Mouse (Mus musculus): Measurements from ENCODE around the gene Rgs7.

Rgs7 gene

DNA sequence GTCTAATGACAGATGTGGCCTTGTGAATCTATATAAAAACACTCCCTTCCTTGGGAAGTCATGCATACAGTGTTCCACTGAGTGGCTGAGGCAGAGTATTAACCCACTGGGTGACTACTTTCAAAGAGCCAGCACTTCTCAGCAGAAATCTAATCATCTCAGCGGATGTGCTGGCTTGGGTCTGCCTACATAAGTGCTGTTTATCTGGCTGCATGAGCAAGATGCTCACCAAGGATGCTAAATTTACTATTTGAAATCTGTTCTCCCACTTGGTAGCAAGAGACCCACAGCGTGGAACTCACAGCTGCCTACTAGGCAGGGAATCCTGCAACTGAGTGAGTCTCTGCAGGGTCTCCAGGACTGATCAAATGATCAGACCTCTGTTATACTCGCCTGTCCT is 184.7 kb downstream of the Rgs7 start:
- in situ Hi-C loops (cut with MseI, MboI): no loop called here

DNA sequence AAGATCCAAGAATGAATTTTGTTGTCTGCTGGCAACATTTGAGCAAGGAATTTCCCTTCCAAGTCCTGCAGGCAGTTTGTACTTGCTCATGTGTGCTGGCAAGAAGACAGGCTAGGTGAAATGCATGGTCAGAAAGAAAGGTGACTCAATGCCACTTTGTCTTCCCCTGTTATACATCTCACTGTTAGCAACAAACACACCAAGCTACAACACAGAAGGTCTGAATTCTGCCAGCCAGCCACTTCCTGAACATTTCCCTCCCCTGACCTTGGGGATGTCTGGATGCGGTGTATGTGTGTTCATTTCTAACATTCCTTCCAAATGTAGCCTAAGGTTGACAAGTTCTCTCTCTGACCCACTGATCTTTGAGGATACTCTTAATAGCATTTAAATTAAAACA is 191.4 kb downstream of the Rgs7 start:
- in situ Hi-C loops (cut with MseI, MboI): no loop called here

DNA sequence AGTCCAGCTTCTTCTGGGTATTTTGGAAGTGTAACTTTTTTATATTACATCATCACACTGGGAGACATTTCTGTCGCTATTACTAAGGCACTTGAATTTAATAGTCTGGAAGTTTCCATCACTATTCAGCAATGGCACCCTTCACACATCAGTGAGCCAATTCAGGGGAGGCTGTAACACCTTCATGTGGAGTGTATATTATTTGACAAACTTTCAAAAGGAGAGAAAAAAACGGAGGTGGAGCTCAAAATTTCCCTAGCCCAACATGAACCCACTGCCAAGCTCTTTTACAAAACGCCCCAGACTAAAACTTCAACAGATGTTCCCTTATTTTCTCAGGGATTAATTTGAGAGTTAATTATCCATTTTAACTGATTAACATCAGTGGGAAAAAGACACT is 191.9 kb downstream of the Rgs7 start:
- in situ Hi-C loops (cut with MseI, MboI): no loop called here

DNA sequence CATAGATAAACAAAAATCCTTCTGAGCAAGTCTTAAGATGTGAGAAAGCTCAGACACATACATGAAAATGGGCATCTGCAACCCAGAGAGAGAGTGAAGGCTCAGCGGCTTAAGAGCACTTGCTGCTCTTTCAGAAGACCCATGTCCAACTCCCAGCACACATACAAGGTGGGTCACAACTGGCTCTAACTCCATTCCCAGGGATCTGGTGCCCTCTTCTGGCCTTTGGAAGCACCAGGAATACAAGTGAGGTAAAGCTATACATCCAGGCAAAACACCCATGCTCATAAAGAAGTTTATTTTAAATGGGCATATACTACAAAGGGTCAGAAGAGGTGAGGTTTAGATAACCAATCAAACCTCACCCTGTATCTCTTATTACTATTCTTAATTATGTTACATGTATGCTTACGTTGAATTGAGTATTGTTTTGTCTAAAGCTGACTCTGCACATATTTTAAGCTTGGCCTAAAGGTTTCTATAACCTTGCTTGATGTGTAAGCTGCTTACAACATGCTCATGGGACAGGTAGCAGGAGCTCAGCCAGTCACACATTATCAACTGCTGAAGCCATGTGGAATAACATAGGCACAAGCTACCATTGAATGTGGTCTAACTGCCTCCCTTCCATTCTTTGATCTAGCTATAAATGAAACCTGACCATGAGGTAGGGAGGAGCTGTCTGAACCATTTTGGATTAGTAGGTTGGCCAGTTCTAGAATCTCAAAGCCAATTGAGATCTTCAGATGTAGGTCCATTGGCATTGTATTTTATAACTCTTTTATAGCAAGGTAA is 192.5 kb downstream of the Rgs7 start:
- in situ Hi-C loops (cut with MseI, MboI): loop anchor here in 1 of 2 experiments (25.0 kb wide), 1 partner anchor 712 kb away; no protein-coding TSS in a partner anchor

DNA sequence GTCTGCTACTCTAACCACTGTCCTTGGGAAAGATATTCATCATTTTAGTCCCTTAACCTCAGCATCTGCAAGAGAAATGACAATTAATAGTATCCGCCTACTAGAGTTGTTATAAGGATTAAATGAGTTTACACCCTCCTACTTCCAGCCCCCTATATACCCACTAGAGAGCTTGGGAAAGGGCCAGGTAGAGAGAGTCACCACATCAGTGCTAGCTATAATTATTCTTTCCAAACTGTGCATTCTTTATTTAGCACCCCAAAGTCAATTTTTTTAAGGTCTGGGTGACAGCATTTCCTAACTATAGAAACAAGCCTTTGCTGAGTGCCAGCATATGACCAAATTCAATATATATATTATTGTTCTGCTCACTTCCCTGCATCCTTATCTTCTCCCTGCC is 195.4 kb downstream of the Rgs7 start:
- in situ Hi-C loops (cut with MseI, MboI): loop anchor here in 1 of 2 experiments (25.0 kb wide), 1 partner anchor 710 kb away; no protein-coding TSS in a partner anchor

DNA sequence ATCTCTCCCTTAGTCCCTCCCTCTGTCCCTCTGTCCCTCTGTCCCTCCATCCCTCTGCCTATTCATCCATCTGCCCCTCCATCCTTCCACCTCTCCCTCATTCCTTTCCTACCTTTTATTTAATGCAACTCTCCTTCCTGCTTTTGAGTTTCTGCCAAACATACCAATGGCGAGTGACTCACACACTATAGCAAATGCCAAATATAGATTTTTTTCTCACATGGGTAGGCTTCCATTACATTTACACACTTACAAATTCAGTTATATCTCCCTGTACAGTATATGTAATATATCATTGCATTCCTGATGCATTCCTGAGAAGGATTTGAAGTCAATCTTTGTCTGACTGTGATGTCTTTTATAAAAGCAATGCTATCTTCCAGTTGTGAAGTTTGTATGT is 202.2 kb downstream of the Rgs7 start:
- in situ Hi-C loops (cut with MseI, MboI): loop anchor here in 1 of 2 experiments (25.0 kb wide), 1 partner anchor 703 kb away; no protein-coding TSS in a partner anchor

DNA sequence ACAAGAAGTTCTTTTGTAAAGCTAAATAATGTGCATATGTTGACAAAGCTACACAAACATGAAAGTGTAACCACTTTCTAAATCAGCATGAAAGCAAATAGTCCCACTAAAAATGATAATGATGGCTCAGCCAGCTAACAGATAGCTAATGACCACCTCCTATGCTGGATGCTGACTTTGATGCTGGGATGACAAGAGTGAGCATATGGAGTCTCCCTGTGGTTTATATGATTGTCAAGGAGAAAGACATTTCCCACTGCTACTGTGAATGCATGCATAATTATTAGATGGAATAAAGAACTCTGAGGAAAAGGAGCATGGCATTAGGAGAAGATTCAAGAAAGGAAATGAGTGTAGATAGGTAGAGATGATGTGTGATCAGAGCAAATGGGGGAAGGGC is 230.0 kb downstream of the Rgs7 start:
- in situ Hi-C loops (cut with MseI, MboI): no loop called here

DNA sequence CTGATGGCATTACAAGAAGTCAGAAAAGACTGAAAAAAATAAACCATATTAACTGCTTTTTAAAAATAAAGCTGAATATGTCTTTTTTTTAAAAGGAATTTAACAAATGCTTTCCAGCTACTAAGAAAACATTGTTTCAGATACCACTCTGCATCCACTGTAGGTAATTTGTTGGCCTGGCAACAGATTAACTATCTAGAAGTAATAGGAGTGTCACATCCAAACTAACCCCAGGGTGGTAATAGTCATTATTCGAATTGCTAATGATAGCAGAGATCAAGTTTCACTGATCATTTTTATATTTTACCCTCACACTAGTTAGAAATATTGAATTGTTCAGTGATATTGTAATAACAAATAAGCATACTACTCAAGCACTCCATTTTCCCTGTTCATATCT is 232.9 kb downstream of the Rgs7 start:
- in situ Hi-C loops (cut with MseI, MboI): no loop called here

DNA sequence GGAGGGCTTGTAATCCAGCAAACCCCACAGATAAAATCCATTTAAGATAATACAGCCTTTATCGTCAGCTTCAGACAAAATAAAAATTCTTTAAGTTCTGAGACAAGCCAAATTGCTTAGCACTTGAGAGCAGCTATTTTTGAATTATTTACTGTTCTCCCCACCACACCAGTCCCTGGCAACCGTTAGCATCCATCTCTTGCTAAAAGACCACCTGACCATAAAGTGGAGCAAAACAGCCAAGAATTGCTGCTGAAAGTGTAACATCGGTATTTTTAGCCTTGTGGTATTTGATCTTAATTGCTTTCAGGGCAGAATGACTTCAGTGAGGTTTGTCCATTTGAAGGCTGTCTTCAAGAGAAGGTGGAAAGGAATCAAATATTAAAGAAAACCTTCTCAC is 237.1 kb downstream of the Rgs7 start:
- in situ Hi-C loops (cut with MseI, MboI): no loop called here

DNA sequence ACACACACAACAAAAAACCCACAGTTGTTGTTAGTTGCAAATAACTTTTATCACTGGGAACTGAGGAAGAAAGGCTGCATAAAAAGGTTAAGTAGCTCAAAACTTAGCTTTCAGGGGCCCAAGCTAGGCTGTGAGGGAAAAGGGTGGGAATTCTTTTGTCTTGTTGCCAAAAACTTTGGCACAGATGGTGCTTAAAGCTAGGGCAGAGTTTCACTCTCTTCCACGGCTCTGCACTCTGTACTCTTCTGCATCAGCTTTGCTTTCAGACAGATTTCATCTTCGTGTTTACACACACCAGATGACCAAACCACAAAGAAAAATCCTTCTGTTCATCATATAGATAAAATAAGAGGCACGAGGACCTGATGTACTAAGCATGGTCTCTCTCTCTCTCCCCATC is 237.6 kb downstream of the Rgs7 start:
- in situ Hi-C loops (cut with MseI, MboI): no loop called here

DNA sequence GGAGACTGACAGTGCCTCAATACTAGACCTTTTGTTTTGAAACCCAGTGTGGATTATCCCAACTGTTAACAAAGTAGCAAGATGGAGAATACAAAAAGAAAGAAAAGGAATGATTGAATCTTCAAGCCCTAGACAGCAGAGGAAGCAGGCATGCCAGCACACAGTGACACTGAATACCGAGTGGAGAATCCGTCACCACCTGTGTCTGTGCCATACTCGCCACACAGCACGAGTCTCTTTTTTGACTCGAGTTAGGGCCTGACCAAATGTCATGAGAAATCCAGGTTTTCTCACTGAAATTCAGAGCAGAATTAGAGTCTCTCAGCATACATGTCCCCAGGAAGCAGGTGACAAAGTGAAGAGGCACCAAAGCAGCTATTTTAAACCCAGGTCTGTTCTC is 250.2 kb downstream of the Rgs7 start:
- in situ Hi-C loops (cut with MseI, MboI): no loop called here

DNA sequence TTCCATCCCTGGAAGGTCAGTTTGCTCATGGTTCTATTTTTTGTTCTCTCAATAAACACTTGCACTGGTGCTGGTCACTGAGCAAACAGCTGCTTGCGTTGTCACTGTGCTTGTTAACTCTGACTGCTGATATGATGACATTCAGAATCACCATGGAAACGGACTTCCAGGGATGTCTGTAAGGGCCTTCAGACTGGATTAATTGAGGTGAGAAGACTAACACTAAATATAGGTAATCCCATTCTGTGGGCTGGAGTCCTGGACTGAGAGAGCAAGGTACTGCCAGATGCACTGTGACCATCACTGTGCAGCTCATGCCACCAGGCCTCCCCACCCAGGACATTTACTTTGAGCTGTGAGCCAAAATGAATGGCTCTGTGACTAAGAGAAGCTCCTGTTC is 252.2 kb downstream of the Rgs7 start:
- in situ Hi-C loops (cut with MseI, MboI): no loop called here

DNA sequence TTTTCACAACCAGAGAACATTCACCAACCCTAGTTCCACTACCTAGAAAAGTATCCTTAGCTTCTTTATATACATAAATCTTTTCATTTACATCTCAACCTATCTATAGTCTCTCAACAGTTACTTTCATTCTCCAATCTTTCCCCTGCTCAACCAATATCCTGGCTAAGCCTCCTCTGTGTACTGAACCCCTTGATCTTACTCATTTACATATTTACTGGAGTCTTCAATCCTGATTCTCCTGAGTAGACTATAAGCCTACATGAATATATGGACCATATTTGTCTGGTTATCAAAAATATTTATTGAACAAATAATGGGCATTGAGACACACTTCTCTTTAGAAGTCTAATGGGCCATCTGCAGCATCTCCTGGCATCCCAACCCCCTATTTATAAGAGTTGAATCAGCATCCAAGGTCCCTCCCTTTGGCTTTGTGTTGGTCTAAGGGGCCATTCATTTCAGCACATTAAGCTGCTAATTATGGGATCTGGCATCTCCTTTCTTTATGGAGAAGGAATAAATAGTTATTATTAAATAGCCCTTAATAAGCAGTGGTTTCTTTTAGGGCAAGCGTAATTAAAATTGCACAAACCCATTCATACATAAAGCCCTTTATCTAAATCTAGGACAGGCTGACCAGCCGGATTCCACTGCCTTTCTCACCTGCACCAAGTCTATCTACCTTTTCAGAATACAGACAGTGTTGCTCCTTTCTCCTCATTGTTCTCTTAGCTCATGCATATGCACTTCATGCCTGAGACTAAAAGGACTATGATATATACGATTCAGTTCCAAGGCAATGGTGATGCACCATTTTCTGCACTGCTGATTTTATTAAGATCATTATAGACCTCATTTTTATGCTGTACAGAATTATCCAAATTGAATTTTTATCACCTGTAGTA is 270.5 kb downstream of the Rgs7 start:
- in situ Hi-C loops (cut with MseI, MboI): no loop called here

DNA sequence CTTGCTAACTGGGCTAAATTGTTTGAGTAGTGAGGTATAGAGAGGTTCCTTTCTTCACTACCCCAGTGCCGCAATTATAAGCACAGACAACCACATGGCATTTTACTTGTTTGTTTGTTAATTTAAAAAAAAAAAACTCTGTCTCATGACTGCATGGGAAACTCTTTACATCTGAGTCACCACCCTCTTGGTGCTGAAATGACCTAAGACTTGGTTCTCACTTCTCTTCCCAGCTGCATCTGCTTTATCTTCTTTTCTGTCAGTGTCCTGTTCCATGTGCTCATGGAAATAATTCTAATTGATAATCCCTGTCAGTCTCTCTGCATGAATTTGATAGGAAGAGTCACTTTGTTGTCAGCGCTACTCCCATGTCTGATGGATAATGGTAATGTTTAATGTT is 272.7 kb downstream of the Rgs7 start:
- in situ Hi-C loops (cut with MseI, MboI): no loop called here

DNA sequence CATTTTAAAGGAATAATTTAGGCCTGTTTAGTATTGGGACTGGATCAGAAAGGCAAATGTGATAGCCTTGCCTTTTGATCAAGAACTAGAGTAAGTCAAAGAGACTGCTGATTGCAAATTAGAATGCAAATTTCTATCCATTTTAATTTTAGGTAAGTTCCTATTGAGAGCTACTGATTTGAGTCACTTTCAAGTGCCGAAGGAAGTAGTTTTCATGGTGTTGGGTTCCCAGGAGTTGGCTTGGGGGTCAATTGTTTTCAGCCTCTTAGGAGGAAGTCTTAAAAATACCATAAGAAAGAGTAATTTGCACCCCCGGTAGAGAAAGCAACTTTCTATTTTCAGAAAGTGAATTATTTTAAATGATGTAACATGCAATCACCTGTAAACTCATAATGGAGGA is 285.3 kb downstream of the Rgs7 start:
- in situ Hi-C loops (cut with MseI, MboI): no loop called here

DNA sequence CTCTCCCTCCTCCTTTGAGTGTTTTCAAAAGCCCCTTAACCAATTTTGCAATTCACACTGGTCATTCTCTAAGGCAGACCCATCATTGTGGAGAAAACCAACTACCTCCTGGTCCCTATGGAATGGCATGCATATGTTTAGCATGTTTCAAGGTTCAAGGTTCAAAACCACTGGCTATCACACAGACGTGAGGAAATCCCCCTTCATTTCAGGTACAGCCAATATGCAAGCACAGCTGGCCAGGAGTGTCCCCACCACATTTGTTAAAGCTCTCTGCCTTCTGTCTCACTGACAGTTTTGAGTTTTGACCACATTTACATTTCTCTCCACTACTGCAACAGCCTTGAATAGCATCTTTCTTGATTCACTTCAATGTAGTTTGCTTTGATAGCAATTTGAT is 286.7 kb downstream of the Rgs7 start:
- in situ Hi-C loops (cut with MseI, MboI): no loop called here

DNA sequence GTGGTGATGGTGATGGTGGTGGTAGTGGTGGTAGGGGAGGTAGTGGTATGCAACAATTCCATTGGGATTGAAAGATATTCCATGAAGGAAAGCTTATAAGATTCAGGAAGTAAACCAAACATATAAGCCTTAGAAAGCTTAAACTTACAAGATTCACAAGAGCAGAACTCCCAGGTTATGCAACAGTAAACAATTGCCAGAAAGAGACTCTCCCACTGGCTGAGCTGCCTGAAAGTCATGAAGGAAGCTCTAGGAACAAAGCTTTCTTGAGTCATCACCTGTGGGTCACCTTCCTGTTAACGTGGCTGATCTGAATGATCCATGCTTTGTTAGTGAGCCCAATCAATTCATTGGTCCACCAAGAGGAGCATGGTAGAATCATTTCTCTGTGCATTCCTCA is 288.8 kb downstream of the Rgs7 start:
- in situ Hi-C loops (cut with MseI, MboI): no loop called here

DNA sequence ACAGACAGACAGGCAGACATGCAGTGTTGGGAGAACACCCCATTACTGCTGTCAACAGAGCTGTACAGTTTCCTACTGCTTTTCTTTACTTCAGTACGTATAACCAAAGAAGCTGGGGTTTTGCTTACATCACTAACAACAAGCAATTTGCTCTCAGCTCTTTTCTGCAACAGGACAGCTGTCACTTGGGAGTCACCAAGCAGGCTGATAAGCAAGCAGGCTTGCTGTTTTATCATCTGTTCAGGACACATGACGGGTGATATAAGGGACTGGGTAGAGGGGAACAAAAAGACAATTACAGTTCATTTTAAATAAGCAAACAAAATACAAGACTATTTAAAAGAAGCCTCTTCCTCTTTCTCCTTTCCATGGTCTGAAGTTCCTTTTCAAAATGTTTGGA is 289.4 kb downstream of the Rgs7 start:
- in situ Hi-C loops (cut with MseI, MboI): no loop called here

DNA sequence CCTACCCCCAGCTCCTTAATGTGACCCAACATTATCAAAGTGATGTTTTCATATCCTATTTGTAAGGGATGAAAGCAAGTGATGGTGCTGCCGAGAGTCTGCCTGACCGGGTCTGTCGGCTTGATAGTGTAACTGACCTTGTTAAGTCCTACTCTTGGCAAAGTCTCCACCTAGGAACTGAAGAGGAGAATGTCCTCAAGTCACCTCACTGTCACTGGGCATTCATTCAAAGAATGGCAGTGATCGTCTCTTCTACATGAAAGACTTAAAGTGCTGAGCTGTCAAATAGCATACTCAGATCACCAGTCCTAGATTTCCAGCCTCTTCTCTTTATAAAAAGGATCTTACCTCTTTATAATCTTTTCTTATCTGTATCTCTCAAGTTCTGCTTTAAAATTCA is 293.4 kb downstream of the Rgs7 start:
- in situ Hi-C loops (cut with MseI, MboI): no loop called here

DNA sequence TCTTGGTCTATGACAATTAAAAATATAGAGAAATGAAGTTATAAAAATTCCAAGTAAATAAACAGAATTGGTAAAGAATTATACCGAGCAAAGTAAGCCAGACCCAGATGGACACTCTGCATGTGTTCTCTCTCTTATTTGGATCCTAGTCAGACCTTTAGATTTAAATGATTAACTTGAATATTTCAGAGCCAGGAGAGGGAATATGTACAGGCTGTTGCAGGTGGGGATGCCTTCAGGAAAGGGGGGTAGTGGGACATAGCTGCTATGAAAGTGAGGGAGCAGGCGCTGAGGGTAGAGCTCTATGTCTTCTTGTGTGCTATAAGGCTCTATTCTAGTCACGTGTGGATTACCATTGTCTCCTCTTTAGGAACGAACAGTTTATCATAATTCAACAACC is 296.5 kb downstream of the Rgs7 start:
- in situ Hi-C loops (cut with MseI, MboI): no loop called here

DNA sequence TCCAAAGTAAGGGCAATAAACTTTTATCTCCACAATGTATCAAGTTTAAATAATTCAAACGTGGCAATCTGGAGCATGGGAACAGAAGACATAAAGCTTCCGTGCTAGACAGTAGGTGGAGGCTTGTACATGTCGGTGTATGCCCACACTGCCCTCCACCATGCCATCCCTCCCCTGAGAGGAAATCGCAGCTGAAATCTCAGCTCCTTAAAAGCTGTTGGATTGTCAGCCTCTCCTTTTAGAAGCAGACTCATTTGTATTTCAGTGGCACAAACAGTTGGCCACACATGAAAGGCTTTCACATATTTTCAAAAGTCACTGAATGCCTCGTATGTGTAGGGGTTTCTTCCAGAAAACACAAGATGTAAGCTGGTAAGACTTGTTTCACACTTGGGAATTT is 304.1 kb downstream of the Rgs7 start:
- in situ Hi-C loops (cut with MseI, MboI): no loop called here

DNA sequence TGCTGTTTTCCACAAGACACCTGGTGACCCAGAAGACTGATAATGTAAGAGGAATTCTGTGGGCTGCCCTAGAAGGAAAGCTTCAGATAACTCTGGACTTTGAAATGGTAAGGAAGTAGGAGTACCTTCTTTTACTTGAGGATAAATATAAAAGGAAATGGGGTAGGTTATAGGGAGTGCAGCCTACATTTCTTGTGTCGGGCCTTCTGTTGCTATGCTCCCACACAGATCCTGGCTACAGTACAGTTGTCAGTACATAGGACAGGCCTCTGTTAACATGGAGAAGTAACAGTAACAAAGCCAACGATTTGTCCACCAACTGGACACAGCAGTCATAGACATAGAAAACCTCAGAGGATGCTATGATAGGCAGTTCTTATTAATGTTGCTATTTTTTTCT is 307.1 kb downstream of the Rgs7 start:
- in situ Hi-C loops (cut with MseI, MboI): no loop called here

DNA sequence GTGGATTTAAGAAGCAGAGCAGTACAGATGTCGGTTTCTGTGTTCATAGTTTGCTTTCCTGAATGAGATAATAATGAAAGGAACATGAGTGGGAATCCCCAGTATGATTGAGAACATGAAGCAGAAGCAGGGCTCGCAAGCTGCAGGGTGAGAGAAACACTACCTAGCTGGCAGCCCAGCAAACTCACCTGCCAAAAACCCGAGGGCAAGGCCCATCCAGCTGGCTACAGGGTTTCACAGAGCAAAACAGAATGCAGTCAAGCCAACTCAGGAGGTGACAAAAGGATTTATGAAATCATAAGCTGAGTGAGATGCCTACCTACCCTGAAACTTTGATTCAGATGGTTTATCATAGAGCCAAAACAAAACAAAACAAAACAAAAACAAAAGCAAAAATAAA is 307.6 kb downstream of the Rgs7 start:
- in situ Hi-C loops (cut with MseI, MboI): no loop called here

Measured in mouse trophoblast stem cell (cell line).